Mouse (Mus musculus) forebrain, postnatal 0 days (tissue): ENCODE measurements around the gene Fgr. TPM values are rescaled to one million over a fixed set of nuclear protein-coding genes. Genes with fewer than 3 reads are reported as not detected.

ENCODE experiments used
- ATAC-seq: fragments of 200-750 bp; cut with Nextera tagmentation; 2 replicates; pipeline ENCODE4 v1.8.0; 2017; ENCODE audit warnings: mild to moderate bottlenecking, moderate library complexity
- DNase-seq: peaks from one replicate; pipeline ENCODE4 v3.0.0-alpha.2; 2015
- H3K27ac ChIP-seq: fragments of 300-500 bp; sonication (generic); 2 replicates; pipeline ENCODE4 v1.5.1; 2014; ENCODE audit warnings: low read depth, mild to moderate bottlenecking, antibody characterized with exemption, low read length, moderate library complexity, mixed read lengths
- H3K27me3 ChIP-seq: fragments of 300-500 bp; sonication (generic); 2 replicates; pipeline ENCODE4 v1.6.1; 2014; ENCODE audit warnings: mild to moderate bottlenecking, low read length, mixed read lengths; ENCODE audit not compliant: insufficient read depth
- H3K36me3 ChIP-seq: fragments of 300-500 bp; sonication (generic); 2 replicates; pipeline ENCODE4 v1.6.1; 2014; ENCODE audit warnings: mild to moderate bottlenecking, moderate library complexity; ENCODE audit not compliant: insufficient read depth
- H3K4me1 ChIP-seq: fragments of 300-500 bp; sonication (generic); 2 replicates; pipeline ENCODE4 v1.6.1; 2014; ENCODE audit warnings: antibody characterized with exemption; ENCODE audit not compliant: insufficient read depth
- H3K4me2 ChIP-seq: fragments of 300-500 bp; sonication (generic); 2 replicates; pipeline ENCODE4 v1.6.1; 2014; ENCODE audit warnings: low read depth, mild to moderate bottlenecking, moderate library complexity
- H3K4me3 ChIP-seq: fragments of 300-500 bp; sonication (generic); 2 replicates; pipeline ENCODE4 v1.5.1; 2014; ENCODE audit warnings: low read depth, low read length, mixed read lengths
- H3K9ac ChIP-seq: fragments of 300-500 bp; sonication (generic); 2 replicates; pipeline ENCODE4 v1.6.1; 2014; ENCODE audit warnings: mild to moderate bottlenecking
- H3K9me3 ChIP-seq: fragments of 300-500 bp; sonication (generic); 2 replicates; pipeline ENCODE4 v1.6.1; 2016; ENCODE audit warnings: low read length
- CTCF ChIP-seq: sonication (generic); IDR thresholded peaks from 2 replicates; pipeline ENCODE4 v1.5.1; 2016; ENCODE audit warnings: antibody characterized with exemption, control low read depth, low read depth
- WGBS: fragments of 180-500 bp; shearing (Covaris S2); extraction: QIAGEN DNeasy Blood & Tissue Kit; methylation state at CpG from one replicate; pipeline ENCODE4 v1.1.7; 2014; 5-methylcytosine and 5-hydroxymethylcytosine counted together
- polyA plus RNA-seq: library from polyadenylated mRNA; unstranded; fragments of >200 nt; fragmentation: Nextera tagmentation; extraction: Ambion mirVana; gene quantifications from 2 replicates; pipeline ENCODE4 v1.2.1, GENCODE M21; 2015
- total RNA-seq: library from RNA; depleted of rRNA; stranded (reverse); fragments of >200 nt; gene quantifications from 2 replicates; pipeline ENCODE4 v1.2.3, GENCODE M21; 2014

Gene Fgr
- total and polyA plus RNA-seq, 2 experiments from 2014 or later = 0.06 TPM; not detected in 1

GRCm38 (mm10) chr4:133023636-133024035, 49.7 kb downstream of the Fgr start:
- no peak for DNase-seq
- Histone ChIP-seq H3K27ac (0 out of 2 replicates have a peak overlapping the region, but pooled peaks have one; percentile 16), H3K36me3 (peaks cover 2% of the 10 kb centered on the region; the same call in 1 of the 2 replicates), H3K9me3 (no peaks in the 10 kb centered on the region), H3K9ac (no peak overlapping the region), H3K27me3 (no peaks in the 10 kb centered on the region), H3K4me2 (no peak overlapping the region), H3K4me3 (no peak overlapping the region), H3K4me1 (peaks cover 50% of the 10 kb centered on the region)
- TF ChIP-seq CTCF = no peak
- no peak for ATAC-seq
- WGBS = 54% methylated on average over 6 of the region's 6 CpGs

DNA sequence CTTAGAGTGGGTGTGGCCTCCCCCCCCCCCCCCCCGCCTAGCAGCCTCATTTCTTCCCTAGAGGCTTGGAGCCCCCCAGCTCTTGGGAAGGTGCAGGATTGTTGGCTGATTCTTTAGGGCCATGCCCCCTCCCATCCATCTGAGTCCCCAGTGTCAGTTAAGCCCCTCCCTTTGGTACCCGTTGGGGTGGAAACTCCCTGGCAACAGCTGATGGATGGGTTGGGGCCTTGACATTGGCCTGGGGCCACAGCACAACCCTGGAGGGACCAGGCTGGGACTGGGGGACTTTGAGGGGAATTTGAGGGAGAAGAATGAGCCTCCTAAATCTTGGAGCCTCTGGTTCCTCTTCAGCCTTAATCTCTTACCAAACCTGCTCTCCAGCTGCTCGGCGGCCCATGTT, 50.5 kb downstream of the Fgr start:
- Histone ChIP-seq H3K27ac (0 out of 2 replicates have a peak overlapping the region, but pooled peaks have one; percentile 23), H3K4me1 (peaks cover 50% of the 10 kb centered on the region), H3K9ac (no peak overlapping the region), H3K9me3 (no peaks in the 10 kb centered on the region), H3K4me2 (no peak overlapping the region), H3K4me3 (no peak overlapping the region), H3K27me3 (no peaks in the 10 kb centered on the region), H3K36me3 (peaks cover under 1% of the 10 kb centered on the region; the same call in 1 of the 2 replicates)
- WGBS = 25% methylated on average over 3 of the region's 4 CpGs
- TF ChIP-seq CTCF = no peak
- DNase-seq = no peak
- no peak for ATAC-seq

DNA sequence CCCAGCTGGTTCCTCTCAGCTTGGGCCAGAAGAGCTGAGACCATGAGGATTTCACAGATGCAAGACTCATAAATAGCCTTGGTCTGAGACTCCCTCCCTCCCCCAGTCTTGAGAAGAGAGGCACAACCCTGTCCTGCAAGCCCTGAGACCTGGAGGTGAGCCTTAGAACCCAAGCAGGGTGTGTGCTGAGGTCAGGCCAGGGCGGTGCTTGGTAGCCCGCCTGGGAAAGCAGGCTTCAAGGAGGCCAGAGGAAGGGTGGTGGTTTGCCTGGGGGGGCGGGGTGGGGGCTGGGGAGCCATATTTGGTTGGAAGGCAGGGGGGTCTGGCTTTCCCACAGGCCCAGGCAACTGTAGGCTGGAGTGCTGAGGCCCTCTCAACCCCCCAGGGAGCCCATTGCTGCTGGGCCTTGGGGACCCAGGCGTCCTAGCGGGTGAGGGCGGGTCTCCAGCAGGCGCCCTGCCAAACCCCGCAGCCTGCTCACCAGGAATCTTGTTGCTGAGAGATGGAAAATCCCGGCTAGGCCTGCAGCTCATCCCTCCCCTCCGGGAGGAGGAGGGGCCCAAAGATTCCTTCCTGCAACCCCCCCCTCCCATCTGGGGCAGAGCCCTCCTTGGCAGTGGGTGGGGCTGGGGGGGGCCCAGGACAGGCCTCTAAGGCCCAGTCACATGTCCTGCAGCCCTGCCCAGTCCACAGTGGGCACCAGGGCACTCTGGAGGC, 51.2 kb downstream of the Fgr start:
- H3K9ac ChIP-seq = no peak overlapping the region
- no peak for DNase-seq
- H3K4me2 ChIP-seq = no peak overlapping the region
- 0 out of 2 replicates have a peak, but pooled peaks cover 4% of the 10 kb centered on the region for H3K36me3 ChIP-seq
- ATAC-seq = no peak
- H3K27ac ChIP-seq = 0 out of 2 replicates have a peak overlapping the region, but pooled peaks have one; percentile 9
- H3K9me3 ChIP-seq = no peaks in the 10 kb centered on the region
- H3K27me3 ChIP-seq = no peaks in the 10 kb centered on the region
- no peak overlapping the region for H3K4me3 ChIP-seq
- 17% methylated on average over 9 of the region's 10 CpGs for WGBS
- TF ChIP-seq CTCF = no peak
- peaks cover 46% of the 10 kb centered on the region for H3K4me1 ChIP-seq

DNA sequence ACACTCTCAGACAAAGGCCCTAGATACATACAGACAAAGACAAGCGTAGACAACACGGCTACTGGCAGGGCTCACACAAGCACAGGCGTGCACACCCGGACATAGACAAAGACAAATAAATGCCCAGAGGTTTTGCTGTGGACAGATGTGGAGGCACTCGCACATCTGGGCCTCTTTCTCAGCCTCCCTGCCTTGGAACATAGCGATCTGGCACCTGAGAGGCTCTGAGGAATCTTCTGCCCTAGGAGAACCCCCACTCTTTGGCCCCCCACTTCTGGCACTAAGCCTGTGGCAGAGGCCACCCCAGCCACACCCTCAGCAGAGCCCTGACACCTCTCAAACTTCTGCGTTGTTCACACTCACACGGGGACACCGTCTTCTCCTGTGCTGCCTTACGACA, 52.4 kb downstream of the Fgr start:
- peak overlapping the region; percentile 5; the same call in 1 of the 2 replicates for H3K27ac ChIP-seq
- no peaks in the 10 kb centered on the region for H3K9me3 ChIP-seq
- H3K4me2 ChIP-seq = no peak overlapping the region
- DNase-seq (no peak), ATAC-seq (no peak)
- no peak for TF ChIP-seq CTCF
- H3K27me3 ChIP-seq = no peaks in the 10 kb centered on the region
- no peak overlapping the region for H3K9ac ChIP-seq
- 73% methylated on average over 10 of the region's 10 CpGs for WGBS
- peaks cover 38% of the 10 kb centered on the region for H3K4me1 ChIP-seq
- H3K4me3 ChIP-seq = no peak overlapping the region
- 0 out of 2 replicates have a peak, but pooled peaks cover 4% of the 10 kb centered on the region for H3K36me3 ChIP-seq

GRCm38 (mm10) chr4:133026826-133027375, 53.0 kb downstream of the Fgr start:
- H3K27ac ChIP-seq = no peak overlapping the region
- H3K9ac ChIP-seq = no peak overlapping the region
- ATAC-seq (peak; percentile 27; the same call in 1 of the 2 replicates), DNase-seq (no peak)
- 0 out of 2 replicates have a peak, but pooled peaks cover 4% of the 10 kb centered on the region for H3K36me3 ChIP-seq
- no peaks in the 10 kb centered on the region for H3K27me3 ChIP-seq
- no peaks in the 10 kb centered on the region for H3K9me3 ChIP-seq
- no peak overlapping the region for H3K4me3 ChIP-seq
- no peak overlapping the region for H3K4me2 ChIP-seq
- WGBS = 10% methylated on average over 2 of the region's 2 CpGs
- H3K4me1 ChIP-seq = peaks cover 31% of the 10 kb centered on the region
- TF ChIP-seq CTCF = peak; percentile 60

DNA sequence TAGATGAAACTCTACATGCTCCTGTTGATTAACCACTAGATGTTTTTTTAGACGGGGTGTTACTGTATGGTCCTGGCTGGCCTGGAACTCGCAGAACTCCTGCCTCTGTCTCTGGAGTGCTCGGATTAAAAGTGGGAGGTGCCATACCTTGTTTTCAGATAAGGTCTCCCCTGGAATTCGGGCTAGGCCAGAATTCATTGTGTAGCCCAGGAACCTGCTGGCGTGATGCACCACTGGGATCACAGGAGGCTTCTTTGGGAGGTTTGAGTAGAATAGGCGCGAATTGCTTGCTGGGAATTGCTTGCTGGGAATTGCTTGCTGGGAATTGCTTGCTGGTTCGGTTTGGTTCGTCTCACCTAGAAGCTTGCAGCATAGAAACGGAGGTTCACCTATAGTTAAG, 53.8 kb downstream of the Fgr start:
- peaks cover 23% of the 10 kb centered on the region for H3K4me1 ChIP-seq
- H3K9ac ChIP-seq = no peak overlapping the region
- no peak for TF ChIP-seq CTCF
- H3K27me3 ChIP-seq = no peaks in the 10 kb centered on the region
- no peaks in the 10 kb centered on the region for H3K9me3 ChIP-seq
- no peak overlapping the region for H3K4me2 ChIP-seq
- 62% methylated on average over 10 of the region's 10 CpGs for WGBS
- no peak overlapping the region for H3K27ac ChIP-seq
- no peak overlapping the region for H3K4me3 ChIP-seq
- ATAC-seq (no peak), DNase-seq (no peak)
- peaks cover 4% of the 10 kb centered on the region; the same call in 1 of the 2 replicates for H3K36me3 ChIP-seq

- no peak overlapping the region for H3K4me2 ChIP-seq
- peaks cover 4% of the 10 kb centered on the region; the same call in 1 of the 2 replicates for H3K36me3 ChIP-seq
- no peak for TF ChIP-seq CTCF
- no peak overlapping the region for H3K27ac ChIP-seq
- 94% methylated on average over 6 of the region's 6 CpGs for WGBS
- H3K9me3 ChIP-seq = no peaks in the 10 kb centered on the region
- peaks cover 18% of the 10 kb centered on the region for H3K4me1 ChIP-seq
- ATAC-seq (no peak), DNase-seq (no peak)
- H3K4me3 ChIP-seq = no peak overlapping the region
- H3K9ac ChIP-seq = no peak overlapping the region
- no peaks in the 10 kb centered on the region for H3K27me3 ChIP-seq
Measured at GRCm38 (mm10) chr4:133028193-133028592, 54.3 kb downstream of the Fgr start.
